Mouse (Mus musculus) urinary bladder, adult 18-20 months (tissue): ENCODE results near the gene Mitf.

Experiments used
- DNase-seq, 2 experiments: peaks; one replicate each; pipeline ENCODE4 v3.0.0; 2022; ENCODE audit warnings: low spot score in 2 of 2, mixed read lengths in 2 of 2

Mitf gene

GRCm38 (mm10) chr6:97940916-97941315 is 134.1 kb downstream of the Mitf start:
- DNase-seq, result no peak

GRCm38 (mm10) chr6:97950033-97950881 is 143.4 kb downstream of the Mitf start:
- no peak for DNase-seq

- DNase-seq, result no peak
These were observed 144.0 kb downstream of the Mitf start for GRCm38 (mm10) chr6:97950882-97951245.

GRCm38 (mm10) chr6:97951711-97952110 is 144.9 kb downstream of the Mitf start:
- DNase-seq, result no peak

- no peak for DNase-seq
These were observed 146.0 kb downstream of the Mitf start for GRCm38 (mm10) chr6:97952845-97953244.

GRCm38 (mm10) chr6:97956121-97956520 is 149.3 kb downstream of the Mitf start:
- no peak for DNase-seq

- DNase-seq, result no peak
These were observed 149.8 kb downstream of the Mitf start for GRCm38 (mm10) chr6:97956636-97957035.

GRCm38 (mm10) chr6:97958276-97958675 is 151.4 kb downstream of the Mitf start:
- no peak for DNase-seq

GRCm38 (mm10) chr6:97961776-97962175 is 154.9 kb downstream of the Mitf start:
- no peak for DNase-seq

GRCm38 (mm10) chr6:97962311-97962710 is 155.5 kb downstream of the Mitf start:
- no peak for DNase-seq

GRCm38 (mm10) chr6:97964750-97965149 is 157.9 kb downstream of the Mitf start:
- no peak for DNase-seq

GRCm38 (mm10) chr6:97981668-97982067 is 174.8 kb downstream of the Mitf start:
- DNase-seq, result no peak

GRCm38 (mm10) chr6:97985658-97986057 is 178.8 kb downstream of the Mitf start:
- DNase-seq, result no peak

- no peak for DNase-seq
These were observed 179.6 kb downstream of the Mitf start for GRCm38 (mm10) chr6:97986417-97986816.

GRCm38 (mm10) chr6:97993507-97993906 is 186.7 kb downstream of the Mitf start:
- DNase-seq, result no peak

GRCm38 (mm10) chr6:97995606-97996307 is 188.9 kb downstream of the Mitf start:
- no peak for DNase-seq

- no peak for DNase-seq
These were observed 194.7 kb downstream of the Mitf start for GRCm38 (mm10) chr6:98001551-98001950.

- peak in 1 of 2 experiments; percentile 4 for DNase-seq
These were observed 196.3 kb downstream of the Mitf start for GRCm38 (mm10) chr6:98003114-98003513.

- no peak for DNase-seq
These were observed 198.7 kb downstream of the Mitf start for GRCm38 (mm10) chr6:98005566-98005965.

- no peak for DNase-seq
These were observed 208.2 kb downstream of the Mitf start for GRCm38 (mm10) chr6:98015066-98015465.

GRCm38 (mm10) chr6:98015819-98016218 is 209.0 kb downstream of the Mitf start:
- no peak for DNase-seq

GRCm38 (mm10) chr6:98023876-98024275 is 217.0 kb downstream of the Mitf start:
- DNase-seq, result no peak

- DNase-seq, result no peak
These were observed 231.7 kb downstream of the Mitf start for GRCm38 (mm10) chr6:98038513-98038912.
